Mouse (Mus musculus) gonadal fat pad, adult 2 months (tissue): ENCODE results near the gene Grm2. TPM values are rescaled to one million over a fixed set of nuclear protein-coding genes. Genes with fewer than 3 reads are reported as not detected.
"Not testable (repeated sequence)": the region's sequence is repeated elsewhere in the genome, so short reads cannot be mapped to it uniquely, and the experiment has no call there.

ENCODE experiments used
- DNase-seq: peaks from one replicate; pipeline ENCODE4 v3.0.0-alpha.2; 2012; ENCODE audit warnings: low read depth
- polyA plus RNA-seq: library from polyadenylated mRNA; depleted of rRNA; stranded (reverse); fragments of >200 nt; gene quantifications from 2 replicates; pipeline ENCODE4 v1.2.3, GENCODE M21; 2012; rRNA removed

Gene Grm2
- polyA plus RNA-seq, 1 experiment = not detected

GRCm38 (mm10) chr9:106652720-106653119 is 3.2 kb downstream of the Grm2 start:
- DNase-seq = no peak

DNA sequence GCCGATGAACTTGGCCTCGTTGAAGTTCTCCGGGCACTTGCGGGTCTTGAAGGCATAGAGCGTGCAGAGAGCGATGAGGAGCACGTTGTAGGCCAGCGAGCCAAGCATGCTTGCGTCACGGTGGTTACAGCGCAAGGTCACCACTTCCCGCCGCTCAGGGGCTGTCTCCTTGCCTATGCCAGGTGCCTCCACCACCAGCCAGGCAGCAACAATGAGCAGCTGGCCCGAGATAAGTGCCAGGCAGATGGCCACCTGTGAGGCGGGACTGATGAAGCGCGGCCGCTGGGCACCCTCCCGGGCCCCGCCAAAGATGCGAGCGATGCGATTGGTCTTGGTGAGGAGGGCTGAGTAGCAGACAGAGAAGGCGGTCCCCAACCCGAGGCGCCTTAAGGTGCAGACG is 8.7 kb downstream of the Grm2 start:
- no peak for DNase-seq

- DNase-seq = no peak
These were observed 10.1 kb downstream of the Grm2 start for GRCm38 (mm10) chr9:106645684-106646271.

GRCm38 (mm10) chr9:106643787-106644186 is 12.1 kb downstream of the Grm2 start:
- no peak for DNase-seq

DNA sequence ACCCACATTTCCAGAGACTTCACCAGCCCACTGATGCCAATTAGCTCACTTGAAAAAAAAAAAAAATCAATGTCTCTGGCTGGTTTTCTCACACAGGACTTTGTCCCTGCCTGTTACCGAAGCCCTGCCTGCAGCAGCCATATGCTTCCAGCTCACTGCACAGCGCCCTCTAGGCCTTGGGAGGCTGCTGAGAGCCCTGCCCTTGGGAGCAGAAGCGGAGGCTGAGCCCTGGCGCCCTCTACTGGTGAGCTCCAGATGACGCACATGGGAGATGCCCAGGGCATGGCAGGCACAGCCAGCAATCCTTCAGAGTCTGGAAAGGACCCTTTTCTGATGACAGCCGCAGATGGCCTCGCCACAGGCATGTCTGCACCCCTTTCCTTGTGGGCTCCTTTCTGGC is 12.8 kb downstream of the Grm2 start:
- no peak for DNase-seq

- no peak for DNase-seq
These were observed 14.5 kb downstream of the Grm2 start for GRCm38 (mm10) chr9:106641346-106641745.

GRCm38 (mm10) chr9:106638154-106638553 is 17.7 kb downstream of the Grm2 start:
- DNase-seq = no peak

DNA sequence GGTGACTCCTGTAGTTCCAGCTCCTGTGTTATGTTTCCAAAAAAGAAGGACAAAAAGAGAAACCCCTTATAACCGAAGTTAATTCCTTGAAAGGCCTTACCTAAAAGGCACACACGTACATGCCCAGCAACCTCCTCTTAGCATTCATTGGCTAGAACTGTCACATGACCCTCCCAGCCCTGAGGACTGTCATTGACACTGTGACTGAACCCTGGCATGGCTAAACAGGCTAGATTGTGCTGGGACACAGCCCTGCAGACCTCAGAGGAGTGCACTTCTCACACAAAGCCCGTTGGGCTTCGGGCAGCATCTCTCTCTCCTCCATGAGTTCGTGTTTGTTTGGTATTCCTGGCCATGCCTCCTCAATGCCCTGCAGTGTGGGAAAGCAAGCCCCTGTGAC is 23.7 kb downstream of the Grm2 start:
- no peak for DNase-seq

- not testable (repeated sequence) for DNase-seq
These were observed 28.1 kb downstream of the Grm2 start for GRCm38 (mm10) chr9:106627796-106628195.

GRCm38 (mm10) chr9:106626282-106626681 is 29.6 kb downstream of the Grm2 start, which contains the start of gene Iqcf6:
Gene Iqcf6 (plus strand): TSS chr9:106626582.
- no peak for DNase-seq

GRCm38 (mm10) chr9:106617496-106617895 is 38.4 kb downstream of the Grm2 start:
- no peak for DNase-seq

DNA sequence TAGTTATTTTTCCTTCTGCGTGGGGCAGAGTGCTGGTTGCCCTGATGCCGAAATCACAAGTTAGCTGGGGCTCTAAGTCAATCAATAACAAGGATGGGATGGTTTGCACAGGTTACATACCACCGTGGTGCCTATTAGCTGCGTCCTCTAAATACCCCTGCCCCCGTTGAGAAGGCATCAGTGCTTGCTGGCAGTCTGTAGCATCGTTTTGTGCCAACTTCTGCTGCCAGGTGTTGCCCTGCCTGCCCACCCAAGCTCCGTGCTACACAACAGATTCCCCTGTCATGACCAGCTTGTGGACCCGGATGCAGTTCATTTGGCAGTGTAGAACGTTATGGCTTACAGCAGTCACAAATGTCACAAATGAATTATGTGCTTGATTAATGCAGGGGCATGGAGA is 39.6 kb downstream of the Grm2 start:
- no peak for DNase-seq

DNA sequence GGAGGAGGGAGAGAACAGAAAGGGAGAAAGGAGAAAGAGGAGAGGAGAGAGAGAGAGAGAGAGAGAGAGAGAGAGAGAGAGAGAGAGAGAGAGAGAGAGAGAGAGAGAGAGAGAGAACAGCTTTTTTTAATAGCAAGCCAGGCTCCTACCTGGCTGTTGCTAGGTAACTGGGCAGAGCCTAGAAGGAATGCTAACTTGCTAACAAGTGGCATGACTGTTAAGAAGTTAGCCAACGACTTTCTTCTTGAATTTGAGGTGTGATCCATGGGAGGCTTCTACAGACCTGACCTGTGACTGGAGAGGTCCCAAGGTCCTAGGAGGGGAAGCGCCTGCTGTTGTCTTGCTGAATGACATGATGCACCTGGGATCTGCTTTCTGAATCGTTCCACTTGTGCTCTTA is 41.3 kb downstream of the Grm2 start:
- no peak for DNase-seq

DNA sequence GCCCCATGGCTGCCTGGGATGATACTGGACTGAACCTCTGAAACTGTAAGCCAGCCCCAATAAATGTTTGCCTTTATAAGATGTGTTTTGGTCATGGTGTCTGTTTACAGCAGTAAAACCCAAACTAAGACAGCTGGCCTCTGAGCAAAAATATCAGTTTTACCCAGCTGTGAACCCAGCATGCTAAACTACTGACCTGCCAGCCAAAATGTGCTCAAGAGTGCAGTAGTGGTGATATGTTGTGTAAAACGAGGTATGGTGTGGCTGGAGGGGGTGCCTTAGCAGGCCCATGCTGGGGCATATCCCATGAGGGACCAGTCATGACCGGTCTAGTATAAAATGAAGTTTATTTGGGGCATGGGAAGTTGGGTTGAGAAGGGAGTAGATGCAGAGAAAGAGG is 41.9 kb downstream of the Grm2 start:
- DNase-seq = no peak

GRCm38 (mm10) chr9:106610727-106611126 is 45.2 kb downstream of the Grm2 start:
- no peak for DNase-seq

- no peak for DNase-seq
These were observed 55.3 kb downstream of the Grm2 start for GRCm38 (mm10) chr9:106600546-106600945.

GRCm38 (mm10) chr9:106598466-106598865 is 57.4 kb downstream of the Grm2 start:
- DNase-seq = no peak

DNA sequence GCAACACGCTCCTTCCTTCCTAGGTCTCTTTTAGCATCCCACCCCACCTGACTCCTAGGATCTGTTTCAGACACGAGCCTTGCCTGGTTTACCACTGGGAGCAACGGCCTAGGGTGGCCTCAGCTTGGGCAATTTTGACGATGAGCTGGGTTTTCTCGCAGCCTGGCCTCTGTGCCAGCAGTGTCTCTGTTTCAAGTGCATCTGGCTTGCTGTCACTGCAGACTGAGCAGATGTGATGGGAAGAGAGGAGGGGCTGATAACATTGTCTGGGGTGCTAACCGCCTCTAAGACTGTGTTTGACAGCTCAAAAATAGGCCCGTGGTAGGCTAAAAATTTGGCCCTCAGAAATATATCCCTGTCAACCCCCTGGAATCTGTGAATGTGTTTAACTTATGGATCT is 60.0 kb downstream of the Grm2 start:
- no peak for DNase-seq

DNA sequence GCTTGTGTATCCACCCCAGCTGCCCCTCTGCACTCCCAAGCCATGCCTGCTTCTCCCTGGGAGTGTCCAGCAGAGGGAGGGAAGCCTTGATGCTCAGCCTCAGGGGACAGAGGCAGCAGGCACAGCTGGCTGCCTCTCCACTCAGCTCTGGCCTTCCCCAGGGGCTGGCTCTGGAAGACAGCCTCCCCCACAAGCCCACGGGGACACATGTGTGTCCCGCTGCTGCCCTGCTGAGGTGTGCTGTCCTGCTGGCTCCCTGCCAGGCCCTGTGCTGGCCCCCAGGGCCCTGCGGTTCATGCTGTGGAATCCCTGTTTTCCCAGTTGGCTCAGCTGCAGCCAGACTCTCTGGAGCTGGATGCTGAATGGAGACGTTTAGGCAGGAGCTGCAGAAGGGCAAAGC is 60.5 kb downstream of the Grm2 start:
- not testable (repeated sequence) for DNase-seq

Other genes starting within 250 kb of the Grm2 start
- gene Rpl29, start 226.6 kb downstream of the Grm2 start, polyA plus RNA-seq = 567 and 580 TPM in 2 replicates
- 14.1 and 18.7 TPM in 2 replicates for gene Acy1, start 217.8 kb downstream of the Grm2 start, polyA plus RNA-seq
- 133 and 140 TPM in 2 replicates for gene Abhd14b, start 208.6 kb downstream of the Grm2 start, polyA plus RNA-seq
- gene Abhd14a, start 208.4 kb downstream of the Grm2 start, polyA plus RNA-seq = 26.9 and 36.5 TPM in 2 replicates
- 51.1 and 53.6 TPM in 2 replicates for gene Pcbp4, start 202.8 kb downstream of the Grm2 start, polyA plus RNA-seq
- 0.35 and 0.36 TPM in 2 replicates for gene Gpr62, start 190.1 kb downstream of the Grm2 start, polyA plus RNA-seq
- 21.8 and 27.9 TPM in 2 replicates for gene Rrp9, start 180.1 kb downstream of the Grm2 start, polyA plus RNA-seq
- gene Parp3, start 179.1 kb downstream of the Grm2 start, polyA plus RNA-seq = 60.9 and 103 TPM in 2 replicates
- 1.6 and 3.0 TPM in 2 replicates for gene Iqcf1, start 156.1 kb downstream of the Grm2 start, polyA plus RNA-seq
- gene Iqcf5, start 141.5 kb downstream of the Grm2 start, polyA plus RNA-seq = 1.8 and 2.1 TPM in 2 replicates
- 2.6 and 4.1 TPM in 2 replicates for gene Iqcf3, start 94.5 kb downstream of the Grm2 start, polyA plus RNA-seq
- gene Iqcf4, start 85.1 kb downstream of the Grm2 start, polyA plus RNA-seq = 0.89 and 1.3 TPM in 2 replicates
- gene Iqcf6, start 29.5 kb downstream of the Grm2 start, polyA plus RNA-seq = 0.41 TPM in 1 of 2 replicates, not detected in the other
- 103 and 126 TPM in 2 replicates for gene Tex264, start 29.8 kb upstream of the Grm2 start, polyA plus RNA-seq
- gene Rad54l2, start 133.1 kb upstream of the Grm2 start, polyA plus RNA-seq = 23.7 and 24.8 TPM in 2 replicates
- gene Dcaf1, start 165.8 kb upstream of the Grm2 start, polyA plus RNA-seq = 14.0 and 15.3 TPM in 2 replicates
- gene Rbm15b, start 231.3 kb upstream of the Grm2 start, polyA plus RNA-seq = 8.3 and 10.5 TPM in 2 replicates
- gene Manf, start 235.9 kb upstream of the Grm2 start, polyA plus RNA-seq = 51.8 and 77.6 TPM in 2 replicates